Mouse (Mus musculus) megakaryocyte, embryonic 14.5 days (primary cell): ENCODE measurements around the gene Cebpa. TPM values are rescaled to one million over a fixed set of nuclear protein-coding genes. Genes with fewer than 3 reads are reported as not detected.
A peak's percentile ranks its signal among the peaks of the same experiment; 100 is the strongest.

Experiments
- H3K27me3 ChIP-seq: replicated peaks from 2 replicates; pipeline ENCODE3; 2012; ENCODE audit warnings: inconsistent platforms
- H3K36me3 ChIP-seq: replicated peaks from 2 replicates; pipeline ENCODE3; 2012; ENCODE audit warnings: low read length, inconsistent platforms, mixed read lengths
- H3K4me1 ChIP-seq: 2 replicates; pipeline ENCODE4 v1.6.1; 2012; ENCODE audit warnings: inconsistent platforms
- H3K4me3 ChIP-seq: replicated peaks from 2 replicates; pipeline ENCODE3; 2012; ENCODE audit warnings: moderate library complexity, mild to moderate bottlenecking, inconsistent platforms
- H3K9me3 ChIP-seq: 2 replicates; pipeline ENCODE4 v1.6.1; 2012; ENCODE audit warnings: inconsistent platforms
- FLI1 ChIP-seq: IDR thresholded peaks from 2 replicates; pipeline ENCODE4 v1.6.1; 2012; ENCODE audit warnings: low read length, inconsistent platforms, mixed read lengths
- GATA1 ChIP-seq: IDR thresholded peaks from 3 replicates; pipeline ENCODE4 v1.6.1; 2012; ENCODE audit warnings: mixed read lengths, low read length, inconsistent platforms, borderline replicate concordance
- polyA plus RNA-seq: library from polyadenylated mRNA; stranded (reverse); fragments of >175 nt; gene quantifications from 2 replicates; pipeline ENCODE4 v1.2.3, GENCODE M21; 2012; ENCODE audit warnings: low replicate concordance; ENCODE audit not compliant: insufficient read depth

Gene Cebpa
- polyA plus RNA-seq, 1 experiment, result 43.6 TPM

- H3K4me3 ChIP-seq, result no peak overlapping the region
- no peaks in the 10 kb centered on the region for H3K36me3 ChIP-seq
- no peak for TF ChIP-seq GATA1
- no peak for TF ChIP-seq FLI1
- peaks cover 32% of the 10 kb centered on the region for H3K9me3 ChIP-seq
- no peaks in the 10 kb centered on the region for H3K4me1 ChIP-seq
- peaks cover 14% of the 10 kb centered on the region for H3K27me3 ChIP-seq
Observed at GRCm38 (mm10) chr7:35099528-35099927, 19.6 kb upstream of the Cebpa start.

DNA sequence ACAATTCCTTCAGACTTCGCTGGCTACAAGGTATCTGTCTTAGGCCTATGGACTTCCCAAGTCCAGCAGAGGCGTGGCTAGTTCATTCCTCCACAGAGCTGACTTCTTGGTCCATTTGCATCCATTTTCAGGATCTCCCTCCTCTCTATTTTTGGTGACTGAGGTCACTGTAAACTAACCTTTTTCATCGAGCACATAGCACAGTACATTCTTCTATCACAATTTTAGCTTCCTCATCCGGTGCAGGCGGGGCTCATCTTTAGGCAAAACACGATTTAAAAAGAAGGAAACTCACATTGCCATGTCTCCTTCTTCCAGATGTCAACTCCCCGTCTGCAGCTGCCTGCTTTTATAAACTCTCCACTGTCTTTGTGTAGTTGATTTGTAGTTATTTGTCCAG is 12.5 kb upstream of the Cebpa start:
- peaks cover 15% of the 10 kb centered on the region for H3K27me3 ChIP-seq
- peaks cover 16% of the 10 kb centered on the region for H3K9me3 ChIP-seq
- peaks cover 10% of the 10 kb centered on the region; the same call in 1 of the 2 replicates for H3K4me1 ChIP-seq
- H3K4me3 ChIP-seq, result no peak overlapping the region
- no peaks in the 10 kb centered on the region for H3K36me3 ChIP-seq
- TF ChIP-seq FLI1 (no peak), GATA1 (no peak)

- TF ChIP-seq FLI1 (no peak), GATA1 (no peak)
- Histone ChIP-seq H3K9me3 (peaks cover 11% of the 10 kb centered on the region), H3K27me3 (peaks cover 22% of the 10 kb centered on the region), H3K4me3 (no peak overlapping the region), H3K36me3 (no peaks in the 10 kb centered on the region), H3K4me1 (peaks cover 10% of the 10 kb centered on the region; the same call in 1 of the 2 replicates)
Observed at GRCm38 (mm10) chr7:35107630-35108029, 11.5 kb upstream of the Cebpa start.

GRCm38 (mm10) chr7:35108046-35108445 is 11.0 kb upstream of the Cebpa start:
- peaks cover 10% of the 10 kb centered on the region; the same call in 1 of the 2 replicates for H3K4me1 ChIP-seq
- no peaks in the 10 kb centered on the region for H3K36me3 ChIP-seq
- H3K27me3 ChIP-seq, result peaks cover 26% of the 10 kb centered on the region
- H3K9me3 ChIP-seq, result peaks cover 6% of the 10 kb centered on the region
- no peak overlapping the region for H3K4me3 ChIP-seq
- TF ChIP-seq GATA1 (no peak), FLI1 (no peak)

DNA sequence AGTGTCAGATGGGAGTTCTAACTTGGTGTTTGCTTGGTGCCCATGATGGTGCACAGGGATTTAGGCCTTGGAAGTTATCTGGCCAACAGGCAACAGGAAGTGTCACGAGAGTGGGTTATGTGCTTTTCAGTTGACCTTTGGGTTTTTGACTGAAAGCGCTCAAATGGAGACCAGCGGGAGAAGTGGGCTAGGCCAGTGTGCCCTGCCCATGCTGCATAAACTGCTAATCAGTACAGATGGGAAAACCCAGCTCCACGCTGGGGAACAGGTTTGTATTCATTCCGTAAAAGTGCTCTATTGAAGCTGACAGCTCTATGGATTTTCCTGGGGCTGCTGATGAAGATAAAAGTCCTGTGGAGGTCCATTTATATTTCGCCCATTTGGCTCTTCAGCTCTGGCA is 10.4 kb upstream of the Cebpa start:
- H3K27me3 ChIP-seq, result peaks cover 32% of the 10 kb centered on the region
- no peak overlapping the region for H3K4me3 ChIP-seq
- H3K4me1 ChIP-seq, result peaks cover 10% of the 10 kb centered on the region; the same call in 1 of the 2 replicates
- peaks cover under 1% of the 10 kb centered on the region; the same call in 1 of the 2 replicates for H3K9me3 ChIP-seq
- H3K36me3 ChIP-seq, result no peaks in the 10 kb centered on the region
- no peak for TF ChIP-seq GATA1
- TF ChIP-seq FLI1, result no peak

GRCm38 (mm10) chr7:35113136-35113535 is 6.0 kb upstream of the Cebpa start:
- Histone ChIP-seq H3K9me3 (no peaks in the 10 kb centered on the region; the same call in 1 of the 2 replicates), H3K27me3 (peaks cover 59% of the 10 kb centered on the region)
- no peak for TF ChIP-seq GATA1
- TF ChIP-seq FLI1, result no peak

GRCm38 (mm10) chr7:35113721-35114120 is 5.4 kb upstream of the Cebpa start:
- TF ChIP-seq FLI1, result no peak
- TF ChIP-seq GATA1, result no peak
- no peak overlapping the region for H3K4me3 ChIP-seq

More at GRCm38 (mm10) chr7:35113136-35113535, 6.0 kb upstream of the Cebpa start:
- H3K4me1 ChIP-seq, result peaks cover 11% of the 10 kb centered on the region
- H3K36me3 ChIP-seq, result no peaks in the 10 kb centered on the region
- no peak overlapping the region for H3K4me3 ChIP-seq

GRCm38 (mm10) chr7:35116524-35116923 is 2.6 kb upstream of the Cebpa start:
- Histone ChIP-seq H3K4me1 (peaks cover 35% of the 10 kb centered on the region), H3K4me3 (no peak overlapping the region), H3K36me3 (no peaks in the 10 kb centered on the region), H3K27me3 (peaks cover 87% of the 10 kb centered on the region), H3K9me3 (peaks cover 6% of the 10 kb centered on the region)
- TF ChIP-seq GATA1, result no peak
- TF ChIP-seq FLI1, result no peak

More at GRCm38 (mm10) chr7:35113721-35114120, 5.4 kb upstream of the Cebpa start:
- Histone ChIP-seq H3K36me3 (no peaks in the 10 kb centered on the region), H3K27me3 (peaks cover 64% of the 10 kb centered on the region), H3K9me3 (no peaks in the 10 kb centered on the region; the same call in 1 of the 2 replicates), H3K4me1 (peaks cover 17% of the 10 kb centered on the region)

DNA sequence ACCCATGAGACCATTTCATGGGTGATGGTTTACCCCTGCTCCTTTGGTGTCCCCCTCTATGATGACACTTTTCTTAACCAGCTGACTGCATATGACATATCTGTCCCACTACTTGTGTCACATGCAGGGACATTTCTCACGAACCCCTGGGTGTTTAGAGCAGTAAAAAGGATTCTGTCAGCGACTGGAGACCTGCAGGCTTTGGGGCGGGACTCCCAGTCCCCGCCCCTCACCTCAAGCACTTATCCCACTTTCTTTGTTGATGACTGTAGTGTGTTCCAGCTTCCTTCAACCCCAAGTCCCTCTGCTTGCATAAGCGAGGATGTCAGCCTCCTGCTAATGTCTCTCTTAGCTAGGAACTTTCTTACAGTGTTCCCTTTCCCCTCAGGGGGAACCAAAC is 2.0 kb upstream of the Cebpa start:
- Histone ChIP-seq H3K4me3 (no peak overlapping the region), H3K9me3 (peaks cover 6% of the 10 kb centered on the region; the same call in 1 of the 2 replicates), H3K27me3 (peaks cover 87% of the 10 kb centered on the region), H3K4me1 (peaks cover 36% of the 10 kb centered on the region), H3K36me3 (no peaks in the 10 kb centered on the region)
- no peak for TF ChIP-seq FLI1
- no peak for TF ChIP-seq GATA1

DNA sequence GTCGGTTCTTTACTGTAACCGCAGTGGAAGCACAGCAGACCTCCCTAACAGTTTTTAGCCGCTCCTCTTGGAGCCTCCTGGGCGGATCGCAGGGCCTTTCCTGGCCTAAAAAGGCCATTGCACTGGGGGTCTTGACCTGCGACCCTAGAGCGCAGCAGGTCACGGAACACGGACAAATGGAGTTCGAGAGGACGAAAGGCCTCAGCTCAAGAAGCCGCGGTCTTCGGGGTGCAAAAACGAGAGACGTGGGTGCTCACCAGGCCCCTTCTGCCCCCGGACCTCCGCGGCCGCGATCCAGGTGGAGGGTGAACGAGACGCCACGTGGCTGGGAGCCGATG is 1.4 kb upstream of the Cebpa start:
- H3K27me3 ChIP-seq, result peaks cover 88% of the 10 kb centered on the region

More for the DNA sequence above, 1.4 kb upstream of the Cebpa start:
- Histone ChIP-seq H3K4me1 (peaks cover 42% of the 10 kb centered on the region), H3K36me3 (no peaks in the 10 kb centered on the region), H3K4me3 (peak overlapping the region; percentile 93), H3K9me3 (peaks cover 6% of the 10 kb centered on the region; the same call in 1 of the 2 replicates)
- TF ChIP-seq GATA1 (no peak), FLI1 (no peak)
